Mouse (Mus musculus) megakaryocyte, embryonic 14.5 days (primary cell): Measurements from ENCODE around the gene Abcd2. TPM values are rescaled to one million over a fixed set of nuclear protein-coding genes. Genes with fewer than 3 reads are reported as not detected.

Source experiments
- H3K27me3 ChIP-seq: replicated peaks from 2 replicates; pipeline ENCODE3; 2012; ENCODE audit warnings: inconsistent platforms
- H3K36me3 ChIP-seq: replicated peaks from 2 replicates; pipeline ENCODE3; 2012; ENCODE audit warnings: low read length, inconsistent platforms, mixed read lengths
- H3K4me1 ChIP-seq: 2 replicates; pipeline ENCODE4 v1.6.1; 2012; ENCODE audit warnings: inconsistent platforms
- H3K4me3 ChIP-seq: replicated peaks from 2 replicates; pipeline ENCODE3; 2012; ENCODE audit warnings: moderate library complexity, mild to moderate bottlenecking, inconsistent platforms
- H3K9me3 ChIP-seq: 2 replicates; pipeline ENCODE4 v1.6.1; 2012; ENCODE audit warnings: inconsistent platforms
- FLI1 ChIP-seq: IDR thresholded peaks from 2 replicates; pipeline ENCODE4 v1.6.1; 2012; ENCODE audit warnings: low read length, inconsistent platforms, mixed read lengths
- GATA1 ChIP-seq: IDR thresholded peaks from 3 replicates; pipeline ENCODE4 v1.6.1; 2012; ENCODE audit warnings: mixed read lengths, low read length, inconsistent platforms, borderline replicate concordance
- polyA plus RNA-seq: library from polyadenylated mRNA; stranded (reverse); fragments of >175 nt; gene quantifications from 2 replicates; pipeline ENCODE4 v1.2.3, GENCODE M21; 2012; ENCODE audit warnings: low replicate concordance; ENCODE audit not compliant: insufficient read depth

Gene Abcd2
- polyA plus RNA-seq, 1 experiment = not detected

GRCm38 (mm10) chr15:91190519-91191207 is 936 bp downstream of the Abcd2 start:
- peaks cover 10% of the 10 kb centered on the region for H3K4me1 ChIP-seq
- H3K4me3 ChIP-seq = peak overlapping the region; percentile 90
- no peak for TF ChIP-seq GATA1
- no peak for TF ChIP-seq FLI1
- H3K27me3 ChIP-seq = peaks cover 4% of the 10 kb centered on the region
- H3K9me3 ChIP-seq = no peaks in the 10 kb centered on the region
- H3K36me3 ChIP-seq = no peaks in the 10 kb centered on the region

DNA sequence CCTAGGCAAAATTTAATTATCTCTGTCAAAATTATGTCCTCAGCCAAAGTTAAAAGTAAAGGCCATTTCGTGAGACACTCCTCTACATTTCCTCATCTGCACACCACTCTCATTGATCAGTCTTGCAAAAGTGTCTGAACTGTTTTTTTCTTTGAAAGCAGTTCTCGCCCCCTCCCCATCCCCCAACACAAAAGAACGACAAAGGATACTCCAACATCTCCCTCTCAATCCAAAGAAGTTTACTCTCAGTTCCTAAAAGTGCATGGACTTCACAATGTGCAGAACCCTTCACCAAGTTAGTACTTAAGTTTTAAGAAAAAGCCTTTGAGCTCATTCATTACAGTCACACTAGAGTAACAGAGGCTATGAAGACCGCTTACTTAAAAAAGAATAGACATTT is 1.6 kb downstream of the Abcd2 start:
- H3K4me3 ChIP-seq = peak overlapping the region; percentile 14
- H3K27me3 ChIP-seq = peaks cover 4% of the 10 kb centered on the region
- no peak for TF ChIP-seq FLI1
- TF ChIP-seq GATA1 = no peak
- H3K9me3 ChIP-seq = no peaks in the 10 kb centered on the region
- H3K36me3 ChIP-seq = no peaks in the 10 kb centered on the region
- H3K4me1 ChIP-seq = peaks cover 10% of the 10 kb centered on the region

DNA sequence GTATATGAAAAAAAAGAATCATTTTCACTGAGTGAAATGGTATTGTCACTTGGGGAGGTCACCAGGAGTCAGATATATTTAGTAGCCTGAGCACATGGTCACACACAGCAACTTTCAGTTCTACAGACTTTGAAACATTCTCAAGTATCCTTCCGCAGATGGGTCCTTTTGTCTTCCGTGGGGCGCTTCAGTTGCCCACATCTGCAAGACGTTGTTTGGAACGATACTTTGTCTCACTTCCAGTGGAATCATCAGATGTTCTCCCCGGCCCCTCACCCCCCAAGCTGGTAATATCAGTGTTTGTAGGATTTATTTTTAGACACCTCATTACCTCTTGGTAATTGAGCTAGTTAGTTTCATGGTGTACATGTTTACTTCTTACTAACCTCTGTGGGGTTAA is 5.2 kb downstream of the Abcd2 start:
- TF ChIP-seq FLI1 (no peak), GATA1 (no peak)
- no peaks in the 10 kb centered on the region for H3K9me3 ChIP-seq
- H3K27me3 ChIP-seq = peaks cover 4% of the 10 kb centered on the region
- peaks cover 6% of the 10 kb centered on the region for H3K4me1 ChIP-seq
- no peaks in the 10 kb centered on the region for H3K36me3 ChIP-seq
- no peak overlapping the region for H3K4me3 ChIP-seq

DNA sequence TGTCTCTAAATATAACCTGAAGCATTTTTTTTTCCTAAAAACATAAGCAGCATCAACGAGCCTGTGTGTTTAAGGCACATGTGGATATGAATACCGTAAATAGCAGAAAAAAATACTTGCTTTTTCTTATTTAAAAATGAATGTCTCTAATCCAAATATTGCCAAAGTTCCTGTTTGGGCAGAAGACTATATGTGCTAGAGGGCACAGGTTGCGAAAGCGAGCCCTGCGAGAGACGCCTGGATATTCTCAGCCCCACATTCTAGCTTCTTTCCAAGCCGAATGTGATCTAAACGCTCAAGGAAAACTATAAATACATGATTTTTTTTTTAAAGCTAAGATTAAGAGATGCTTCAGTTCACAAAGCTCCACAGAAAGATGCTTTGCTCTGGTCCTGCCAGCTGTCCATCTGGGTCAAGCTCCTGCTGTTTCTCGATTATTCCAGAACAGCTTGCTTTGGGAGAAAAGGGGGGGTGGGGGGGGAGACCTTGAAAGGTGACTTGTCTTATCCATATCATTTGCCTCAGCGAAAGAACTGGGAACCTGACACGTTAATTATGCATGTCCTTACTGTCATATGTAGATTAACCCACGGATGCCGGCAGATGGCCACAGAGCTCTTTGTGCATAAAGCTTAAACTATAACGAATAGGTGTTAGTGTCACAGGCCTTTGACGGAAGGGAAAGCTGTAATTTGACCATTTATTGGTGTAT is 11.5 kb downstream of the Abcd2 start:
- 0 out of 2 replicates have a peak, but pooled peaks cover 3% of the 10 kb centered on the region for H3K9me3 ChIP-seq
- TF ChIP-seq GATA1 = no peak
- no peak for TF ChIP-seq FLI1
- H3K4me3 ChIP-seq = no peak overlapping the region
- no peaks in the 10 kb centered on the region for H3K36me3 ChIP-seq
- no peaks in the 10 kb centered on the region for H3K4me1 ChIP-seq
- no peaks in the 10 kb centered on the region for H3K27me3 ChIP-seq

DNA sequence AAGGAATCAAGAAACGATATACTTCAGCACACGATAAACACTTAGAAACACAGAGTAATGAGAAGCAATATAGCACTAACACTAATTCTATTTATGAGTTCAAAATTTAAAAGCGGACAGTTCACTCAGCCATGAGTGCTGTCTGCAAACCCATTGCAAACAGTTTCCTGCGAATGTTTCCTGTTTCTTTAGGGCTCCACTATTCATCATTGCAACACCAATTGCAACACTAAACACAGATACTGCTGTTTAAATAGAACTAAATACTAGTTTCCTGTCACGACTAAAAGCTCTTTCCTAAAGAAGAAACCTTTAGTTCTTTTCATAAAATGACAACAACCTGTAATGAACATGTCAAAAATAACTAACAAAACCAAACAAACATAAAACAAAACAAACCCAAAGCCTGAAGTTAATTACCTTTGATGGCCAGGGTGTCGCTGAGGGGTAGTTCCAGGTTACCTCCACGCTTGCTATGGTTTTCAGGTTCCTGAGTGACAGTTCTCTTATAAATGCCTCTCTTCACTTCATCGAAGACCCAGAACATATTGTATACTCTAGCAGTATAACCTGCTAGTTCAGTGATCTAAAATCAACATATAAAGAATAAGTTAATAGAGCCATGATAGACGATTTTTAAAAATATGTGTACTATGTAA is 12.8 kb downstream of the Abcd2 start:
- no peaks in the 10 kb centered on the region for H3K4me1 ChIP-seq
- H3K27me3 ChIP-seq = no peaks in the 10 kb centered on the region
- TF ChIP-seq FLI1 (no peak), GATA1 (no peak)
- H3K36me3 ChIP-seq = no peaks in the 10 kb centered on the region
- 0 out of 2 replicates have a peak, but pooled peaks cover 3% of the 10 kb centered on the region for H3K9me3 ChIP-seq
- H3K4me3 ChIP-seq = no peak overlapping the region

DNA sequence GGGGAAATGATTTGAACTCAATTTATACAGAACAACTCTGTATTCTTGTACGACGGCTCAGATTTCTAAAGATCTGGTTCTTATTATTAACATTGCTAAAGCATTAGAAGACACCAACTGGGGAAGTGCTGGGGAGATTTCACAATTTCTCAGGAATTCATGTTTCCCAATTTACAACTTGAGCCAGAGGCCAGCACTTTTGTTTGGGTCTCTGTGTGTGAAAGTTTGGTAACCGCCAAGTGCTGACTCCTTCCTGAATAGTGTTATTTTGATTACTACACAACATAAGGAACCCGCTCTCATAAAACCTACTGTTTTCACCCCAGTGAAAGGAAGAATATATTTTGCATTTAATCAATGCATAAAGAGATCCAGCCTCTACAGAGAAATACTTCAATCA is 19.4 kb downstream of the Abcd2 start:
- Histone ChIP-seq H3K36me3 (no peaks in the 10 kb centered on the region), H3K9me3 (0 out of 2 replicates have a peak, but pooled peaks cover 3% of the 10 kb centered on the region), H3K4me1 (no peaks in the 10 kb centered on the region), H3K4me3 (no peak overlapping the region), H3K27me3 (no peaks in the 10 kb centered on the region)
- no peak for TF ChIP-seq FLI1

GRCm38 (mm10) chr15:91171332-91171731 is 20.3 kb downstream of the Abcd2 start:
- no peak overlapping the region for H3K4me3 ChIP-seq
- no peaks in the 10 kb centered on the region for H3K27me3 ChIP-seq
- no peak for TF ChIP-seq GATA1
- TF ChIP-seq FLI1 = no peak
- H3K9me3 ChIP-seq = 0 out of 2 replicates have a peak, but pooled peaks cover 3% of the 10 kb centered on the region
- no peaks in the 10 kb centered on the region for H3K36me3 ChIP-seq
- no peaks in the 10 kb centered on the region for H3K4me1 ChIP-seq

DNA sequence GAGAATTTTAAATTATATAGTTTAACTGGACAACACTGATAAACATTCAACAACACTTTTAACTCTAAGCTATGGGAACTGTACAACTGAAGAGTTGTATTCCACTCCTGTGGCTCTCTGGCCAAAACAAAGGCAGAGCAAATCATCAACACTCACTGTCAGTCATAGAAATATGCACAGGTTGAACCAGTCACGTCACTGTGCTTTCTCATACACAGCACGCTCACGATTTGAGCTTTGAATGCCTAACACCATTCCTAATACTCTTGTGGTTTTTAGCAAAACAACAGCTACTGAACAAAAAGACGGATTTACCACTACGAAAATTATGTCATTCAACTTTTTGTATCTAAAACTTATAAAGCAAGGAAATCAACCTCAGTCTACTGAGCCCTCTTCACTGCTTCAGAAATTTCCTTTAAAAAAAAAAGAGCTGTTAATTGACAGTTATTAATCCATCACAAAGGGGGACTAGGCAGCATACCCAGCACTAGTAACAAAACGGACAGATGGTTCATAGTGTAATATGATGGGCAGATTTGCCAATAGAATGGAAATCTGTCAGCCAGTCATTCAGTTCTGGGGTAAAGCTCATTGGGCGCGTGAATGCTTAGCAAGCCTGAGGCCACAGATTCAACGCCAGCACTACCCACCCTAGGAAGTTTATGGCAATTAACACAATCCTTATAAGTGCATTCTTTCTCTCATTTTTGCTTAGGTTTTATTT is 20.8 kb downstream of the Abcd2 start:
- H3K36me3 ChIP-seq = no peaks in the 10 kb centered on the region
- H3K9me3 ChIP-seq = 0 out of 2 replicates have a peak, but pooled peaks cover 3% of the 10 kb centered on the region
- H3K27me3 ChIP-seq = no peaks in the 10 kb centered on the region
- no peak for TF ChIP-seq FLI1
- TF ChIP-seq GATA1 = no peak
- no peak overlapping the region for H3K4me3 ChIP-seq
- H3K4me1 ChIP-seq = no peaks in the 10 kb centered on the region

DNA sequence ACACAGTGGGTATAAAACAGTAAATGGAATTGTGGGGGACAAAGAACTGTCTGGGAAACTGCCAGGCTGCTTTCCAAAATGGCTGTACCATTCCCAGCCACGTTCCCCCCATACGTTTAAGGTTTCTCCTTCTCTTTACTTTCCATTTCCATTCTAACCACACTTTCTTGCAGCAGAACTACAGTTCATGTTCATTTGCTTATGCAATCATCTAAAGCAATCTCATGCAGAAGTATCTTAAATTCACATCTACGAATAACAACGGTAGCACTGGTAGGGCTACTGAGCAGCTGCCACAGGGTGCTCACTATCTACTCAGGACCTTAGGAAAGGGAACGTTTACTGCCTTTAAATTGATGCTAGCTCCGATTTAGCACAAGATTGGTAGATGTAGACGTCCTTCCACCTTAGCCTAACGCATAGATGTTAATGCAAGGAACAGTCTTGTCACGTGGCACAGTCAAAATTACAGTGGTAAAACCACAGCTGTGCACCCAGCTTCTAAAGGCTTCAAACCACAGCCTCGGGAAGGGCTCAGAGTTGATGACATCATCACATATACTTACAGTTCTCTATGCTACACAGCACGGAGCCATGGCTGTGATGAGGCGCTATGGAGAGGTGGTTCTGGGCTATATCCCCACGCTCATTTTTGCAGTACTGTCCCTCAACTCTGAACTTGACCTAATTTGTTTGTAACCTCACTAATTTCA is 23.6 kb downstream of the Abcd2 start:
- TF ChIP-seq FLI1 = no peak
- 0 out of 2 replicates have a peak, but pooled peaks cover 3% of the 10 kb centered on the region for H3K9me3 ChIP-seq

GRCm38 (mm10) chr15:91165021-91165420 is 26.6 kb downstream of the Abcd2 start:
- TF ChIP-seq GATA1 = no peak
- no peaks in the 10 kb centered on the region for H3K36me3 ChIP-seq

More for the DNA sequence above, 23.6 kb downstream of the Abcd2 start:
- Histone ChIP-seq H3K36me3 (no peaks in the 10 kb centered on the region), H3K27me3 (no peaks in the 10 kb centered on the region), H3K4me3 (no peak overlapping the region), H3K4me1 (no peaks in the 10 kb centered on the region)

More at GRCm38 (mm10) chr15:91165021-91165420, 26.6 kb downstream of the Abcd2 start:
- no peaks in the 10 kb centered on the region for H3K27me3 ChIP-seq
- H3K4me1 ChIP-seq = no peaks in the 10 kb centered on the region
- 0 out of 2 replicates have a peak, but pooled peaks cover 3% of the 10 kb centered on the region for H3K9me3 ChIP-seq
- H3K4me3 ChIP-seq = no peak overlapping the region
